Mouse (Mus musculus) liver, embryonic 16.5 days (tissue): ENCODE results near the gene Sf3b3. TPM values are rescaled to one million over a fixed set of nuclear protein-coding genes. Genes with fewer than 3 reads are reported as not detected.
"Not testable (repeated sequence)": the region's sequence is repeated elsewhere in the genome, so short reads cannot be mapped to it uniquely, and the experiment has no call there.

Experiments
- ATAC-seq: fragments of 200-750 bp; cut with Nextera tagmentation; 2 replicates; pipeline ENCODE4 v1.8.0; 2017; ENCODE audit warnings: low read depth, mild to moderate bottlenecking, moderate number of reproducible peaks, moderate library complexity
- H3K27ac ChIP-seq: fragments of 300-500 bp; sonication (generic); 2 replicates; pipeline ENCODE4 v1.5.1; 2014; ENCODE audit warnings: mild to moderate bottlenecking, low read length
- H3K27me3 ChIP-seq: fragments of 300-500 bp; sonication (generic); 2 replicates; pipeline ENCODE4 v1.6.1; 2014; ENCODE audit warnings: low read depth, low read length, mixed read lengths; ENCODE audit not compliant: control insufficient read depth, insufficient read depth
- H3K36me3 ChIP-seq: fragments of 300-500 bp; sonication (generic); 2 replicates; pipeline ENCODE4 v1.6.1; 2014; ENCODE audit warnings: mild to moderate bottlenecking; ENCODE audit not compliant: control insufficient read depth, insufficient read depth
- H3K4me1 ChIP-seq: fragments of 300-500 bp; sonication (generic); 2 replicates; pipeline ENCODE4 v1.6.1; 2014; ENCODE audit warnings: low read depth, low read length, mixed read lengths; ENCODE audit not compliant: control insufficient read depth
- H3K4me2 ChIP-seq: fragments of 300-500 bp; sonication (generic); 2 replicates; pipeline ENCODE4 v1.6.1; 2014; ENCODE audit warnings: low read depth, low read length, mixed read lengths
- H3K4me3 ChIP-seq: fragments of 300-500 bp; sonication (generic); 2 replicates; pipeline ENCODE4 v1.5.1; 2014; ENCODE audit warnings: low read depth, mild to moderate bottlenecking, low read length
- H3K9ac ChIP-seq: fragments of 300-500 bp; sonication (generic); 2 replicates; pipeline ENCODE4 v1.6.1; 2014; ENCODE audit warnings: low read depth, low read length
- H3K9me3 ChIP-seq: fragments of 300-500 bp; sonication (generic); replicated peaks from 2 replicates; pipeline ENCODE4 v1.6.1; 2016; ENCODE audit warnings: low read length; ENCODE audit not compliant: control insufficient read depth
- WGBS: fragments of 180-500 bp; shearing (Covaris S2); extraction: QIAGEN DNeasy Blood & Tissue Kit; methylation state at CpG from one replicate; pipeline ENCODE4 v1.1.7; 2014; ENCODE audit not compliant: insufficient replicate concordance; 5-methylcytosine and 5-hydroxymethylcytosine counted together
- polyA plus RNA-seq: library from polyadenylated mRNA; unstranded; fragments of >200 nt; fragmentation: Nextera tagmentation; extraction: Ambion mirVana; gene quantifications from 2 replicates; pipeline ENCODE4 v1.2.1, GENCODE M21; 2015

The Sf3b3 gene
- polyA plus RNA-seq, 1 experiment from 2014 or later, result 56.5 TPM

DNA sequence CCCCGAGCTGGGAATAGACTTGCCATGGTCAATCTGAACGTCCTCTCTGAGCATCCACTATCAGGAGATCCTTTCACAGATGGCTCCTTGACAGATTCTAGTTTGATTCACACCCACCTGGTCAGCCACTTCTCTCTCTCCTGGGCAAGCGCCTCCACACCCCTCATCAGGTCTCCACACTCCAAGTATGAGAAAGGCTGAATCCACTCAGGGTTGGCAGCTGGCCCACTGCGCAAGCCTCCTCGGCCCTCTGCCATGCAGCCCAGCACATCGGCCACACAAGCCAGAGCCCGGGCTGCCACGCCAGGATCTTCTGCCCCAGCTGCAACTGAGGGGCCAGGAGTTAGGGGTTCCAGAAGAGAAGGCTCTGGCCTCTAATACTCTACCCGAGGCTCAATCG lies 41.0 kb upstream of the Sf3b3 start:
- WGBS, result 78% methylated on average over 10 of the region's 10 CpGs
- Histone ChIP-seq H3K4me1 (no peaks in the 10 kb centered on the region), H3K4me2 (no peak overlapping the region), H3K27me3 (no peaks in the 10 kb centered on the region), H3K36me3 (peaks cover 12% of the 10 kb centered on the region), H3K4me3 (no peak overlapping the region), H3K27ac (no peak overlapping the region), H3K9ac (no peak overlapping the region), H3K9me3 (no peaks in the 10 kb centered on the region)
- no peak for ATAC-seq

DNA sequence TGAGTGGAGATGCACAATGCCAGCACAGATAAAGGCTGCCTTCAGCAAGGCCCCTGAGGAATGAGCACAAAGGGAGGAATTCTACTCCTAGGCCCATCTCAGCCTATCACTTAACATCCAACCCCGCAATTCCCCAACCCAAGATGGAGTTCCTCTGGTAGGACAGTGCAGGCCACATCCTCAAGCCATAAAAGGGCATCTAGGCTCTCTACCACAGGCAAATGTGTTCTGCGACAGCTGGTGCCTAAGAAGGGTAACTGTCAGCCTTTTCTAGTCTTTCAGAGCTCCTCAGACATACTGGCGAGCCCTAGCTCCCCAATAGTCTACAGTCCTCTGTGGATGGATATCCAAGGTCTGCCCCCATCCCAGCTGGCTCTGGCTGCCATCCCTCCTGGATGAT lies 40.0 kb upstream of the Sf3b3 start:
- H3K27ac ChIP-seq, result no peak overlapping the region
- no peak overlapping the region for H3K4me2 ChIP-seq
- no peak for ATAC-seq
- H3K36me3 ChIP-seq, result peaks cover 18% of the 10 kb centered on the region
- no peaks in the 10 kb centered on the region for H3K27me3 ChIP-seq
- no peaks in the 10 kb centered on the region for H3K9me3 ChIP-seq
- no peak overlapping the region for H3K4me3 ChIP-seq
- no peaks in the 10 kb centered on the region for H3K4me1 ChIP-seq
- no peak overlapping the region for H3K9ac ChIP-seq
- WGBS, result 73% methylated on average over 3 of the region's 3 CpGs

DNA sequence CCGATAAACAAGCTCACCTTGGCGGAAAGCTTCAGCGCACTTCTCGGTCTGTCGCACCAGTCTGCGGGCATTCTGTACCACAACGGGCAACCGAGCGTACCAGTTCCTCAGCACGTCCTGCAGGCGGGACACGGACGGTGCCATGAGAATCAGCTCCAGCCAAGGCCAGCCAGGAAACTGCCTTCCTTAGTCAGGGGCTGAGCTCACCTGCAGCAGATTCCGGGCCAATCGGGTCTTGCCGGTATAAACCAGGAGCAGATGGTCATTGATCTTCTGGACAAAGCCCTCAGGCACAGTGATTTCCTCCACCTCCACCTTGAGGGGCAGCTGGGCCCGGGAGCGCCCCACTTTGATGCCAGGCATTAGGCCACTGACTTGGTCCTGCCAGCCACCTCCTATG lies 37.2 kb upstream of the Sf3b3 start:
- Histone ChIP-seq H3K4me3 (no peak overlapping the region), H3K36me3 (peaks cover 44% of the 10 kb centered on the region), H3K9me3 (no peaks in the 10 kb centered on the region), H3K9ac (no peak overlapping the region), H3K27me3 (no peaks in the 10 kb centered on the region), H3K27ac (no peak overlapping the region), H3K4me1 (no peaks in the 10 kb centered on the region), H3K4me2 (no peak overlapping the region)
- WGBS, result 91% methylated on average over 18 of the region's 18 CpGs
- no peak for ATAC-seq

DNA sequence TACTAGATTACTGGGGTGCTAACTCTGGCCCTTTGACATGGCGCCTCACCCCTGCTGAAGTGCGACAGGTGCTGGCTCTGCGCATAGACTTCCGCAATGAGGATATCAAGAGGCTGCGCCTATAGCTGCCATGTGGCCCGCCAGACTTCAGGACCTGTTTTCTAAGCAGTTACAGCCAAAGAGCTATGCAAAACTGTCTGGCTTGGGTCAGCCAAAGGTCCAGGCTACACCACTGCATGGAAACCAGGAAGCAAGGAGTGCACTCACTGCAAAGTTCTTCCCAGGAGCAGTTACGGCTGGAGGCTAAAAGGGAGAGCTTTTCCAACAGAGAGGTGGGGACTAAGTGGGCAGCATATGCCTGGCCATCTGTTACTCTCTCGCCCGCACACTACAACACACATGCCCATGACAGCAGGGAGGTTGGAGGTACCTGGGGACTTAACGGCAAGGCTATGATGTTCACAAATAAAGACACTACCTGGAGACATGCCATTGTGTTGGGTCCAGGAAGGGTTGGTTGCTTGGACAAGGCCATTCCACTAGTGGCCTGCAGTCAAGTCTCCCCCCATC lies 35.2 kb upstream of the Sf3b3 start:
- H3K27ac ChIP-seq, result no peak overlapping the region
- no peaks in the 10 kb centered on the region for H3K27me3 ChIP-seq
- WGBS, result 90% methylated on average over 10 of the region's 10 CpGs
- no peak overlapping the region for H3K4me3 ChIP-seq
- no peaks in the 10 kb centered on the region for H3K9me3 ChIP-seq
- peaks cover 2% of the 10 kb centered on the region for H3K4me1 ChIP-seq
- no peak overlapping the region for H3K9ac ChIP-seq
- ATAC-seq, result no peak
- no peak overlapping the region for H3K4me2 ChIP-seq
- peaks cover 49% of the 10 kb centered on the region for H3K36me3 ChIP-seq

DNA sequence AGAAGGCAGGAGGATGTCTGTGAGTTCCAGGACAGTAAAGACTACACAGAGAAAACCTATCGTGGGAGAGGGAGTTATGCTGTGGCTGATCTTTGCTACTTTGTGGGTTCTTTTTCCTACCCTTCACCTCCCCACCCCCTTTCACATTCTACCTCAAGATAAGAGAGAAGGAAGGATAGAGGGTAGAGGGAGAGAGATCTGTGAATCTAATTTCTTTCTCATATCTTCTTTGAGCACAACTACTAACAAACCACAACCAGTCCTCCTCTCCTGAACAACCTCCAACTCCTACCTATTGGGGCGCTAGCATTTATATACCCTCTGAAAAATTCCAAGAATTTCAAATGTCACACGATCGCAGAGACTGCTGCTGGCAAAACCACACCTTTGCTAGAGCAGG lies 31.3 kb upstream of the Sf3b3 start:
- Histone ChIP-seq H3K4me1 (peaks cover 2% of the 10 kb centered on the region), H3K9me3 (no peaks in the 10 kb centered on the region), H3K4me2 (no peak overlapping the region), H3K4me3 (no peak overlapping the region), H3K27ac (no peak overlapping the region), H3K9ac (no peak overlapping the region), H3K27me3 (no peaks in the 10 kb centered on the region), H3K36me3 (peaks cover 58% of the 10 kb centered on the region)
- peak; percentile 51 for ATAC-seq
- 24% methylated on average over 4 of the region's 4 CpGs for WGBS

DNA sequence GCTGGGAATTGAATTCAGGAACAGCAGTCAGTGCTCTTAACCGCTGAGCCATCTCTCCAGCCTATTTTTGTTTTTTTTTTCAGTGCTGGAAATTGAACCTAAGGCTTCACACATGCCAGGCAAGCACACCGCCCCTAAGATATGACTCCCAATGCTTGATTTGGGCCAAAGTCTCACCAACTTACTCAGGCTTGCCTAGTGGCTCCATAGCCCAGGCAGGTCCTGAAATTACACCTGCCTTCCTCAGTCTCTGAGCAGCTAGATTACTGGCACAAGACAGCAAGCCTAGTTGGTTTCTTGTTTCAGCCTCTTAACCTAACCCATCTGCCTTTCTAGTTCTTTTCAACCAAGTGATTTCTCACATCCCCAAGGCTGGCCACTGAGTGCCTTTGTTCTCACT lies 23.9 kb upstream of the Sf3b3 start:
- Histone ChIP-seq H3K36me3 (peaks cover 49% of the 10 kb centered on the region), H3K27me3 (no peaks in the 10 kb centered on the region), H3K9me3 (no peaks in the 10 kb centered on the region), H3K9ac (no peak overlapping the region), H3K4me2 (no peak overlapping the region), H3K4me3 (no peak overlapping the region), H3K4me1 (no peaks in the 10 kb centered on the region), H3K27ac (no peak overlapping the region)
- 93% methylated on average over 2 of the region's 2 CpGs for WGBS
- no peak for ATAC-seq

DNA sequence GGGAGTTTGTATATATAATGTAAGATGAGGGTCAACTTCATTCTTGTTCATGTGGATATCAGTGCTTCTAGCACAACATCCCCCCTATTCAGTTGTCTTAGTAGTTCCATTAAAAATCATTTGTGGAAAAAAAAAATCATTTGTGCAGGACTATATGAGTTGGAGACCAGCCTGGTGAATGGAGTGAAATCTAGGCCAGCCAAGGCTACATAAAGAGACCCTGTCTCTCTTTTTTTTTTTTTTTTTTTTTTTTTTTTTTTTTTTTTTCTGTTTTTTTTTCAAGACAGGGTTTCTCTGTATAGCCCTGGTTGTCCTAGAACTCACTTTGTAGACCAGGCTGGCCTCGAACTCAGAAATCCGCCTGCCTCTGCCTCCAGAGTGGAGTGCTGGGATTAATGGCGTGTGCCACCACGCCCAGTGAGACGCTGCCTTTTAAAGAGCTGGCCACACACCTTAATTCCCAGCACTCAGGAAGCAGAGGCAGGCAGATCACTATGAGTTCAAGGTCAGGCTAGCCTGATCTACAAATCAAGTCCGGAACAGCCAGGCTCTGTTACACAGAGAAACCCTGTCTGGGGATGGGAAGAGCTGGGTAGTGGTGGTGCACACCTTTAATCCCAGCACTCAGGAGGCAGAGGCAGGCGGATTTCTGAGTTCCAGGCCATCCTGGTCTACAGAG lies 14.9 kb upstream of the Sf3b3 start:
- WGBS, result 82% methylated on average over 7 of the region's 7 CpGs
- peaks cover 56% of the 10 kb centered on the region for H3K36me3 ChIP-seq

DNA sequence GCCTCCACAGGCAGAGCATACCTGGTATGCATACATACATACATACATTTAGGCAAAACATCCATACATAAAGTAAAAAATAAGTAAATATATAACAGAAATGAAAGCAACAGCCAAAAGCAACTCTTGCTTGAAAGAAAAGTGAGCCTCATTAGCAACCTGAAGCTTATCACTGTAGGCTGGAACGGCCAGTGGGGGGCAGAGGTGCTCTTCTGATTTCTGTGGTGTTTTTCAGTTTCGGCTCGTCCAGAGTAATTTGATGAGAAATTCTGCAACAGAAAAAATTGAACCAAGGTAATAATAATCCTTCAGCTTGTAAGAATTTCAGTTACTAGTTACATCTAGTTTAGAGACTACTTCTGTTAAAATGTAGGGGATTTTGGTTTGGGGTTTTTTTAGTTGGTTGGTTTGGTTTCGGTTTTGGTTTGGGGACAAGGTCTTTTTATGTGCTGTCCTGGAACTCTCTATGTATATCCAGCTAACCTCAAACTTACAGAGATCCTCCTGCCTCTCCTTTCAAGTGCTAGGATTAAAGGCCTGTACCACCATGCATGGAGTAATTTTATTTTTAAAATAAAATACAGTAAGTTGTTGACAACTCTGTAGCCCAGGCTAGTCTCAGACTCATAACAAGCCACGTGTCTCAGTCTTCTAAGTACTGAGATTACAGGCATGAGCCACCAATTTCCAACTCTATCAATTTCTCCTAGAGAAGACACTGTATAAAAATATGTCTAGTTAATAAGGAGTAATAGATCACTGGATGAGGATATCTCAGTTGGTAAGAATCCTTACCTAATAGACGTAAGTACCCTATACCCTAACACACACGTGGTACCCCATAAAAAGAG lies 13.3 kb upstream of the Sf3b3 start:
- Histone ChIP-seq H3K27ac (no peak overlapping the region), H3K4me2 (no peak overlapping the region), H3K36me3 (peaks cover 55% of the 10 kb centered on the region), H3K4me1 (no peaks in the 10 kb centered on the region), H3K4me3 (no peak overlapping the region), H3K9ac (no peak overlapping the region), H3K27me3 (no peaks in the 10 kb centered on the region), H3K9me3 (no peaks in the 10 kb centered on the region)
- 71% methylated on average over 7 of the region's 7 CpGs for WGBS
- no peak for ATAC-seq

More for the DNA sequence above, 14.9 kb upstream of the Sf3b3 start:
- H3K9me3 ChIP-seq, H3K4me1 ChIP-seq, H3K27ac ChIP-seq, H3K9ac ChIP-seq, ATAC-seq, H3K27me3 ChIP-seq, H3K4me2 ChIP-seq, H3K4me3 ChIP-seq: not testable (repeated sequence)
